Mouse (Mus musculus): ENCODE results near the gene Dph1.
"Not testable (repeated sequence)": the region's sequence is repeated elsewhere in the genome, so short reads cannot be mapped to it uniquely, and the experiment has no call there.

Gene Dph1

DNA sequence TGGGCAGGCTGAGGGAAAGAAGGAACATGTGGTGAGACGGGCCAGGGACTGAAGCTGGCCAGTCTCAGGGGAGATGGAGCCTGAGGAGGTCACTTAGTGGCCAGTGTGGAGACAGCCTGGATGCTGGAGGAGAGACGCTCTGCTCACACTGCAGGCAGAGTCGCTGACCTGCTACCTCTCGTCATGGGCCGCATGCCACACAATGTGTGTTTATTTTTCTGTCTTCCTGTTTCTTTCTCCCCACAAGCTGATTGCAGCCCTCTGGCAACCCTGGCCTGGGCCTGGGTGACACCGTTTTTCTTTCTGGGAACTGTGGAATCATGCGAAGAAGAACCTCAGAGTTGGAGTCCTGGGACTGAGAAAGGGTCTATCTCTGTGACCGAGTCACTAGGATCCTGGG lies 10.7 kb upstream of the Dph1 start:
- DNase-seq (ENCODE audit: low read depth), result no peak

- DNase-seq (ENCODE audit: low read depth), result no peak
These were observed 9.9 kb upstream of the Dph1 start for GRCm38 (mm10) chr11:75200935-75201334.

DNA sequence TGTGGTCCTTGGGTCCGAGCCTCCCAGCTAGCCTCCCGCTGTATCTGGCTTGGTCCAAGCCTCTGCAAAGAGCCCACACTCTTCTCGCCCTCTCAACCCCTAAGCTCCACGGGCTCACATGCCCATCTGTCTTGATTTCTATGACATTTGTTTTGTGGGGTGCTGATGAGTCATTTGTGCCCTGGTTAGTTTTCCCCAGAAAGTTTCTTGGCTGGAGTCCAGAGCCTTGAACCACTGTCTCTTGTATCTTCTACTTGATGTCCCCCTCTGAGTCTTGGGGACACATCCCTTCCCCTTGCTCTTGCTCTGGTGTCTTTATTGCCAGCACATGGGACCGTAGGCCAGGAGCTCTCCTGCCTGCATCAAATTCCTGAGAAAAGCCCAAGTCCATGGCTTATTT lies 8.9 kb upstream of the Dph1 start:
- DNase-seq (ENCODE audit: low read depth), result no peak

DNA sequence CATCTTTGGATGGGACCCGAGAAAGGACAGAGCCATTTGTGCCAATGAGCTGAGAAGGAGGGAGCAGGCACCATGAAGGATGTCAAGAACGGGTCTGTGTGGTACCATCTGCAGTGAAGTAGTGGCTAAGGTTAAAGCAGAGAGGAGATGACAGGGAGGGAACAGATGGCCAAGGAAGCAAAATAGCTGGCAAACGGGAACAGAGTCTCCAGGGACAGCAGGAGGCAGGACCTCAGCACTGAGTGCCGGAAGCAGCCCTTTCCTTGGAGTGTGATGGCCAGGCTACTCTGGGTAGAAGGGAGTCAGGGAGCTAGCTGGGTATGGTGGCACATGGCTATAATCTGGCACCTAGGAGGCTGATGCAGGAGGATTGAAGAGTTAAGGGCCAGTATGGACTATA lies 7.8 kb upstream of the Dph1 start:
- no peak for DNase-seq (ENCODE audit: low read depth)

- DNase-seq (ENCODE audit: low read depth), result peak; percentile 46
These were observed 6.9 kb upstream of the Dph1 start for GRCm38 (mm10) chr11:75197956-75198355.

DNA sequence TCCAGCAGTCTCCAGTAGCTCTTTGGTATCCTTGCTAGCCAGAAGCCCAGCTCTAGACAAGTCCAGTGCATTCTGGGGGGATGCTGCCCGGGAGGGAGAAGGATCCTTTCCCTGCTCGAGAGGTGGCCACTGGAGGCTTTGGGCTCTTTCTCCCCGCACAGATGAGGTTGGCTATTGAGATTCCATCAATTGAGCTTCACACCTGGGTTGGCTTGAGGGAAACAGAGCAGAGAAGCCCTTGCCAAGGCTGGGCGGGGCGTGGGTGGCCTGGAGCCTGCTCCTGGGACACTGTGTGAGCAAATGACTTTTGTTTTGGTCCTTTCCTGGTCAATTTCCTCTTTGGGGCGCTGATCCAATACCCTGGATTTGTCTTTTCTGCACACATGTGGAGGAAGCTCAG lies 5.1 kb upstream of the Dph1 start:
- DNase-seq (ENCODE audit: low read depth), result no peak

GRCm38 (mm10) chr11:75194850-75195461 lies 3.9 kb upstream of the Dph1 start:
- peak; percentile 81 for DNase-seq (ENCODE audit: low read depth)

DNA sequence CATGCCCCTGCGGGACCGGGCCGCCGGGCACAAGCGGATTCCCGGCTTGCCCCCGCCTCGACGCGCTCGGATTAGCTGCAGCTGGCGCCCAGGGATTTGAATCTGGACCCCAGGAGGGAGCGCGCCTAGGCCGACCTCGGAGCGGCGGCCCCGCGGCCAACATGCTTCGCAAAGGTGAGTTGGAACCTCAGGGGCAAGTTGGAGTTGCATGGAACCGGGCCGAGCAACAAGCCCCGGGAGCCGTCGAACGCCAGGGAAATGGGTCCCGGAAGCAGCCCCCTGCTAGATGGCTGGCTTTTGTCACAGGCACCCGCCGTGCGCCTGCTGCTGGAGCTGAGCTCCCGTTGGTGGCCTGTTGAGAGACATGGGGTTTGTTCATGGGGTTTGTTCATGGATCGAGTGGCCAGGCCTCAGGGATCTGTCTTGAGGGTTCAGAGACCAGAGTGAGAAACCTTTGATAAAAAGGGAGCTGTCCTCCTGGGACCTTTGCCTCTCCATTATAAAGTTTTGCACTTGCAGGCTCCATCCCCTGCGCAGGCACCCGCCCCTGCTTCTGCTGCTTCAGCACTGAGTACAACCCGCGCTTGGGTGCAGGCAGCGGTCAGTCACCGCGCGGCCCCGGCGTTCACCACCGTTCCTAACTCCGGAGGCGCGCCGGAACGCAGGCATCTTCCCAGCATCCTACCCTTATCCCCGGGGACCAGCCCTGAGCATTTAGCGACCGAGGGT lies 3.2 kb upstream of the Dph1 start:
- DNase-seq (ENCODE audit: low read depth), result peak; percentile 61

DNA sequence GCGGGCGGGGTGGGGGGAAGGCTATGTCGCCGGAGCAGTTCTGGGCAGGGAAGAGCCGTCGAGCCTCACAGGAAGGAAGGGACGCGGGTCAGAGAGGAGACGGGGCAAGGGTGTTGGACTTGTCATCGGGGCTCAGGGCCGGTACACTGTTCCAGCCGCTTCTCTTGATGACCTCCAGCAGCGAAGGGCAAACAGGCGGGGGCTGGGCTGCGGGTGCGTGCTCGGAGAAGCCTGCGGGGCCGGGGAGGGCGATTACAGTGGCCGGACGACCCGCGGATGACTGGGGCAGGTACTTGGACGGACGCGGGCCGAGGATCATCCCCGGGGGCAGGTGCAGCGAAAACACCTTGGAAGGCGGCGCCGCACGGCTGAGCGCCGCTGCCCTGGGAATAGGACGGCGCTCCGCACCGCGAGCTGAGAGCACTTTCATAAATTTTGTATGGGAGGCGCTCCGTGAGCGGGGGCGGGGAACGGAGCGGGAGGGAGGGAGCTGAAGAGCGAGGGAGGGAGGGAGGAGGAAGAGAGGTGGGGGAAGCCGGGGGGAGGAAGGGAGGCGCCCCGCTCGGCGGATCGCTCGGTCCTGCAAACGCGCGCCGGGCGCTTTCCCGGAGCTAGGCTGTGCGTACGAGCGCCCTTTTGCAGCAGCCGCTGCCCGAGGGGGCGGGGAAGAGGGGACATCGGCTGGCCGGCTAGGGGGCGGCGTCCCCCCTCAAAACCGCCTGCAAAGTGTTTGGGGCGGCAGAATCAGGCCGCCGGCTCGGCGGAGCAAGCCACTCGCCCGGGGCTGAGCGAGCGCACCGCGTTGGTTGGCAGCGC lies 2.4 kb upstream of the Dph1 start, which contains the start of gene Rtn4rl1:
TSS of gene Rtn4rl1 (plus strand) at position 528 of the 816 bp plus-strand sequence.
- peak; percentile 89 for DNase-seq (ENCODE audit: low read depth)

GRCm38 (mm10) chr11:75192336-75193214 lies 1.5 kb upstream of the Dph1 start:
- DNase-seq (ENCODE audit: low read depth), result peak; percentile 84

DNA sequence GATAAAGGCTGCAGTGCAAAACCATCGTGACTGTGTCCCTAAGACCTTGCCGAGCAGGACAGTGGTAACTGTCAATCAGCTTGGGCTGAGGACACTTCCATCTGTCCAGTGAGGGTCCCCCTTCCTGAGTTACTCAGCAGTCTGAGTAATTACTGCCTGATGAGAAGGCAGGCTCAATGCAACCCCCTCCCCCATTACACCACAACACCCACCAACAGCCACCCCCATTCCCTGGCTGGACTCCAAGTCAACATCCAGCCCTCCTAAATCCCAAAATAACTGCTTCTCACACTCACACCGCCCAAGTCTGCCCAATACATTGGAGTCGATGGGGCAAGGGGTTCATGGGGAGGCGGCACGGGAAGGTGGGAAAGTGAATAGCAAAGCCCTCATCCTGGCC lies 800 bp upstream of the Dph1 start:
- DNase-seq (ENCODE audit: low read depth), result no peak

- peak; percentile 88 for DNase-seq (ENCODE audit: low read depth)
These were observed 693 bp downstream of the Dph1 start for GRCm38 (mm10) chr11:75190371-75190724.

- no peak for DNase-seq (ENCODE audit: low read depth)
These were observed 1.2 kb downstream of the Dph1 start for GRCm38 (mm10) chr11:75189713-75190370.

GRCm38 (mm10) chr11:75184986-75185385 lies 6.1 kb downstream of the Dph1 start:
- DNase-seq (ENCODE audit: low read depth), result no peak

DNA sequence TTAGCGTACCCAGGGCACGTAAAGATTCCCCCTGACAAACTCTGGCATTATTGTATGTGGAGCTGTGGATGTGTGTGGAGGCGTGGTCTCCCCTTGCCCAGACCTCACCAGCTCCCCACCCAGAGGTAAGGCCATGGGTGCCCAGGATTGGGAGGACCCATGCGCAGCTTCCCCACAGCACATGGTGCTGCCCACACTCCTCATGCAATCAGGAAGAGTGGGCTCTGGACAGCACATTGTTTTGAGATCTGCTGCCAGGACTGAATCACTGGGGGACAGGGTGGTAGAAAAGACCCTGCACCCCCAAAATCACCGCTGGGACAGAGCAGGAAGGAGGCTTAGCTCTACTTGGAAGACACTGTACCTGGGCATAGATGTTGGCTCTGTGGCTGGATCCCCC lies 6.5 kb downstream of the Dph1 start:
- no peak for DNase-seq (ENCODE audit: low read depth)

DNA sequence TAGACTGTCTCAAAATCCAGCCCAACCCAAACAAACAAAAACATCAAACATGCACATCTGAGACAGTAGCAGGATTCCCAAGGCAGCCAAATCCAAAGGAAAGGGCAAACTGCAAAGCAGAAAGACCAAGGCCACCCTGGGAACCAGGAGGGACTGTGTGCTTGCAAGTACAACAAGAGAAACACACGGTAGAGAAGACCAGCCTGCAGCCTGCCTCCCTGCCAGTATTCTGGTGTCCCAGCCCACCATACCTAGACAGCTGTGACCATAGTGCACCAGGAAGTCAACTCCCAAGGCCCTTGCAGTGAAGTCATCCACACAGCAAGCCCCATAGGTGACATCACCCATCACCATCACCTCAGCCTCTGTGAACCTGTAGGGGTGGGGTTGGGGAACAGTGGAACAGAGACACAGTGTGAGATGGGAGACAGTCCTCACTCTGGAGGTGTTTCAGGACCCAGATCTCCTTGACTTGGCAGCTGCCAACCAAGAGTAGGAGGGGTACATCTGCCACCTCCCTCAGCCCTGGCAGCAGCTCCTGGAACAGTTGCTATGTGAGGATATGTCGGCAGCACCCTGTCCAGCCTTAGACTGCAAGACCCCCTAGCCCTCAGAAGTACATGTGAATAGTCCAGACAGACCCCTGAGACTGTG lies 7.0 kb downstream of the Dph1 start:
- no peak for DNase-seq (ENCODE audit: low read depth)

GRCm38 (mm10) chr11:75178672-75179208 lies 12.3 kb downstream of the Dph1 start, which contains the start of gene Ovca2:
Ovca2 (minus strand) TSS chr11:75178835.
- DNase-seq (ENCODE audit: low read depth), result peak; percentile 95

GRCm38 (mm10) chr11:75178011-75178410 lies 13.0 kb downstream of the Dph1 start:
- DNase-seq (ENCODE audit: low read depth), result peak; percentile 36

DNA sequence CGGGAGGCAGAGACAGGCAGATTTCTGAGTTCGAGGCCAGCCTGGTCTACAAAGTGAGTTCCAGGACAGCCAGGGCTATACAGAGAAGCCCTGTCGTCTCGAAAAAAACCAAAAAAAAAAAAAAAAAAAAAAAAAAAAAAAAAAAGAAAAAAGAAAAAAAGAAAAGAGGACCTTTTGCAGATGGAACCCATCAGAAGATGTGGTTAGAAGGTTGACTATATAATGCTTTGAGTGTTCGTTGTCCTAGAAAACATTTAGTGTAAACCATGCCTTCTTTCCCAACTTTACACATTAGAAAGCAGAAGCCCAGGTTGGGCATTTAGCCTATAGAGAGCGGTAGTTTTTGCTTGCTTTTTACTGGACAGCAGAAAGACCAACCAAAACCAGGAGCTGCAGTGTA lies 16.5 kb downstream of the Dph1 start:
- DNase-seq (ENCODE audit: low read depth), result not testable (repeated sequence)

- no peak for DNase-seq (ENCODE audit: low read depth)
These were observed 17.3 kb downstream of the Dph1 start for GRCm38 (mm10) chr11:75173799-75174165.

All from naive thymus-derived CD4-positive, alpha-beta T cell, adult 2 months (primary cell).